Mouse (Mus musculus): ENCODE results near the gene Ctps2.

DNA sequence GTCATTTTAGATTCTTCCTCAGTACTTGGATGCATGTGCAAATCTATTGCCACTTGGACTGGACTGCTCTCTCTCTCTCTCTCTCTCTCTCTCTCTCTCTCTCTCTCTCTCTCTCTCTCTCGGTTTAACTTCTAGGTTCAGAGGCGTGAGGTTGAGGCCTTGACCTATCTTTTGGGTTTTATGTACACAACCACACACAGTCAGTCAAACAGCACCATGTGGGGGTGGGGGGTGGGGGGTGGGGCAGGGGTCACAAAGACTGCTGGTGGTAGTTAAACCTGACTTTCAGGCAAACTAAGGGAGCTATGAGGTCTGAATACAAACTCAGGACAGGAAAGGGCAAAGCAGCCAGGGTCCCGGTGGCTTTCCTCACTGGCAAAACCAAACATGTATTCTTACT, 6.5 kb downstream of the Ctps2 start:
- TF ChIP-seq CTCF (conservative IDR thresholded peaks at IDR 0.05; ENCODE audit: low read length) (no peak), NANOG (IDR thresholded peaks at IDR 0.05; ENCODE audit: borderline replicate concordance, low read length) (no peak)
